Mouse (Mus musculus) brain, adult 10 weeks (tissue): ENCODE results near the gene Ganab. TPM values are rescaled to one million over a fixed set of nuclear protein-coding genes. Genes with fewer than 3 reads are reported as not detected.

Experiments
- polyA plus RNA-seq: library from polyadenylated mRNA; stranded (reverse); fragments of 350-450 nt; fragmentation: Illumina TruSeq; extraction: RNeasy Lipid Tissue Mini Kit (QIAGEN cat#74804); gene quantifications from one replicate; pipeline ENCODE4 v1.2.3, GENCODE M21; 2015; ENCODE audit warnings: low read depth, low replicate concordance

The Ganab gene
- 81.9 TPM for polyA plus RNA-seq

DNA sequence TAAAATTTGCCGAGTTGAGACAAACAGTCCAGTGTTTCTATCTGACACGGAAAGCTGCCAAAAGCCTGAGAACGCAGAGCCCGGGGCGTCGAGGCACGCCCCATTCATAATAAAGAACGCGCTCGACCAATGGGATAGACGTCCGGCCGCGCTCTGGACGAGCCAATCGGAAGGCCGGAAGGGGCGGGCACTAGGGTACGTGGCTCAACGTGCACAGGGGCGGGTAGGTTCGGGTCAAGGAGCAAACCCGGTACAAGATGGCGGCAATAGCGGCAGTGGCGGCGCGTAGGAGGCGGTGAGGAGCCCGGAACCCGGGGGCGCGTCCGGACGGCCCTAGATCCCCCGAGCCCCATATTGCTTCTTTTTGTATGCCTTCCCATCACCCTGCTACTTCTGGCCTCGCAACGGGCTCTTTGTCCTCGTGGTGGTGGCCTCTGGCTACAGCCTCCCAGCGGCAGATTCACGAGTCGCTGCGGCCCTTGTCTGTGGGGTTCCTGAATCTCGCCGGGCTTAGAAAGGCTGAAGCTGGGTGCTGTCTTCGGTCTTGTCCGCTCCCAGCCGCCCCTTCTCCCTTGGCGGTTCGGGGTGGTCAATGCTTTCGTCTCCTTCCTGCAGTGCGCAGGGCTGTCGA, at the start of gene Ganab:
Gene Ganab, plus strand, starts transcription at position 207 of the 631 bp plus-strand sequence.

DNA sequence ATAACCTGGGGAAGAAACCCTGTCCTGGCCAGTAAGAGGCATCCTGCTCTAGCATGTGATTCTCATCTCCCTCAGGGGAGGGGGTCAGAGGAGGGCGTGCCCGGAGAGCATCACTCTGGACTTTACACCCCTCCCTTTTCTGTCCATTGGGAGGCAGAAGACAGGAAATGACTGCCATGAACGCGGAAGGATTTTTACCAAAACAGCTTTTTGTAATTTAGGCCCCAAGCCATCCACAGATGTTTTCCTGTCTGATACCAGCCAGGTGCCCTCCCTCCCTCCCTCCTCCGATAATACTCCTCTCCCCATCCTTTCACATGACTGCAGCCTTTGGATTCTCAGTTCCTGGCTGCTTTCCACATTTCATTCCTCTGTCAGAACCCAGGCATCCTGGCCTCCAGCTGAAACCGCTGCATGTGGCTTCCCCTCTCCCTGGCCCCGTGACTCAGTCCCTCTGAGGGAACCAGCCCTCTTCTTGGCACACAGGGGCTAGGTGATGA, 47.4 kb upstream of the Ganab start, which contains the start of gene Lrrn4cl:
Gene Lrrn4cl, plus strand, starts transcription at position 367 of the 500 bp plus-strand sequence.

DNA sequence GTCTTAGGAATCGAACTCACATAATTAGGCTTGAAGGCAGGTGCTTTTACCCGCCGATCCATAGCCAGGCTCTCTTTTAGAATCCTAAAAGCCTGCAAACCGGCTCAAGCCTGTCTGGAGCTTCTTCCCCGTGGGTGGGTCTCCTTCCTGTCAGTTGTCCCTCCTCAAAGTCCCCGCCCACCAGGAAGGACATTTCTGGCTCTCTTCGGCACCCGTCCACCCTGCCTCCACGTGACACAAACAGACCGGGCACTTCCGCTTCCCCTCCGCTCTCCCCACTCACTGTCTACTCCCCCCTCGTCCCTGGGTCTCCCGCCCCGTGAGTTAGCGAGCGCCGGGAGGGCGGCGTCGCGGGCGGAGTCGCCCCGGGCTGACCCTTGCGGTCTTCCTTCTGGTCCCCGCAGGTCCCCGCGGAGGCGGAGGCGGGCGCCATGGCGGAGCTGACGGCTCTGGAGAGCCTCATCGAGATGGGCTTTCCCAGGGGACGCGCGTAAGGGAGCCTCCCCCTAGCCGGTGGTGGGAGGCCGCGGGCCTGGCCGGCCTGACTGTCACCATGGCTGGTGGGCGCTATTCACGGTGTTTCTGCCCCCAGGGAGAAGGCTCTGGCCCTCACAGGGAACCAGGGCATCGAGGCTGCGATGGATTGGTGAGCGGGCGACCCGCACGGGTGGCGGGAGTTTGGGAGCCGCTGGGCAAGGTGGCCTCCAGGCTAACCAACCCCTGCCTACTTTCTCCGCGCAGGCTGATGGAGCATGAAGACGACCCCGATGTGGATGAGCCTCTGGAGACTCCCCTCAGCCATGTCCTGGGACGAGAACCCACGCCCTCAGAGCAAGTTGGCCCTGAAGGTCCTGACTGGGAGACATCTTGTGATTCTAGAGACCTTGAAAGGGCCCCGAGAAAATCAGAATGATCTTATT, 26.3 kb upstream of the Ganab start, which contains the start of gene Ubxn1:
Gene Ubxn1, plus strand, starts transcription at position 230 of the 920 bp plus-strand sequence.

DNA sequence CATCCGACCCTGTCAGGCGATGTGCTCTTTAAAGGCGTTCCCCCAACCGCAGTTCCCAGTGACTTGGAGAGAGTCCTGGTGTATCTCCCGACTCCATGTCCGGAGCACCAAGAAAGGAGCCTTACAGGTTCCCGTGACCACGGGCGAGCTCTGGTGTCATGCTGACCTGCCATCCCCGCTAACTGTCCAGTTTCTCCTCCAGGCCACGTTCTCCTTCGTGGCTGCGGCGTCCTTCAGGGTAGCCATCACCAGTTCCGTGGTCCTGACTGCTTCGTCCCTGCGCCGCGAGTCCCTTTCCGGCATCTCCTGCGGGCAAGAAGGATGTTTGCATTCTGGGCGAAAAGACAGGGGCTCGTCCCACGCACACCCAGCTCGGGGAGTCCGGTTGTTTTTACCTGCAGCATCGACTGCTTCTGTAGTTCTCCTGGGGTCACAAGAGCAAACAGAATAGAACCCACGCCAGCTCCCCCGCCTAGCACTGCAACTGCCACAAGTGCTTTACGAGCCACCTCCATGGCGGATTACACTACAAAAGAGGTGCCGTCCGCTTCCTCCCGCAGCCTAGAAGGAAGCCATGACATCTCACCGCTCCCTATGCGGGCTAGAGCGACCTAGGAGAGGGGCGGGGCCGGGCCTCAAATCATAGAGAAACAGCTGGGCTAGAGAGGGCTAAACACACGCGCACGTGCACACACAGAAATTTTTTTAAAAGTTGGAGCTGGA, 17.4 kb upstream of the Ganab start, which contains the start of gene Uqcc3:
Gene Uqcc3, minus strand, starts transcription at position 613 of the 723 bp plus-strand sequence.

DNA sequence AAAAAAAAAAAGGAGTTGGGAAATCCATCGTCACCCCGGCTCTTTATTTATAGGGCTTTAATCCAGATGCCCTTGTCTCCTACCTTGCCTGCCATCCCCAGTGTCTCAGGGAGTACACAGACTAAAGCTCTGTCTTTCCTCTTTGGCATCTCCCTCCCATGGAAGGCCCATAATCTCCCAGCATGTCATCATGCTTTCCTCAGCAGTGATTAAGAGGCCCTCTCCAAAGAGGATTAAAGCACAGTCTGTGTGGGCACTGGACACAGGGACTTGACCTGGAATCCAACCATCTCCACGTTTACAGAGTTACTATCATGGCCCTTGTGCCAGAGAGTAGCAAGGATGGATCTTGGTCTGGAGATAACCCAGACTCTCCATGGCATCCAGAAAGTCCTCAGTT, 14.3 kb upstream of the Ganab start, which contains the start of the genes Lbhd1 and Gm49403:
Gene Lbhd1, plus strand, starts transcription at position 117 of the 400 bp plus-strand sequence.
Gene Gm49403, plus strand, starts transcription at position 315 of the 400 bp plus-strand sequence.

DNA sequence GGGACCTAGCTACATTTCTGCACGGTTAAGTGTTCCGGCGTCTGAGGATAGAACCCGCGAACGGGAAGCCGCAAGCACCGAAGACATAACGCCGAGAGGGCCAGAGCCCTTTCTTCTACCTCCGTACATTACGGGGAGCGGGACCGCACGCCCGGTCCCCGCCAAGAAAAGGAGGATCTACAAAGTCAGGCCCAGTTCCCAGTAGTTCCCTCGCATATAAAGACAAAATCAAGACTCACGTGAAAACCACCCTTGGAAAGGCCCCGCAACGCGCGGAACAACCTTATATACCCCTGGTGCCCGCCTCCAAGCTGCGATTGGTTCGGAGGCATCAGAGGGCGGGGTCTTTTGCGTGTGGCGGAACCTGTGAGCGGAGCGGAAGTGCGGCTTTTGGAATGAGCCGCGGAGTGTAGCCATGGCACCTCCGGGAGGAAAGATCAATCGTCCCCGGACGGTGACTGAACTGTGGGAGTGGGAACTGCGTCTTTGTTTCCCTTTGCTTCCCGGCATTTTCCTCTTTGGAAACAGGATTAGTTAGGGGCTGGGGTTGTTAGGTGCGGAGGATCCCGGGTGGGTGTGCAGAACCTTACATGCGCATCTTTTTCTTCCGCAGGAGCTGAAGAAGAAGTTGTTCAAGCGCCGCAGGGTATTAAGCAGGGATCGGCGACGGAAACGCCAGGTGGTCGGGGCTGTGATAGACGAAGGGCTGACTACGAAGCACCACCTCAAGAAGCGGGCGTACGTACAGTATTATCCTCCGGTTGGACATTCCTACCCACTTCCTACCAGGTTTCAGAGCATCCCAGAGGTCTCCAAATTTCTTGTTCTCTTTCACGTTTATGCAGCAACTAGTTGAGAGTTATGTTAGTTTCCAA, 9.1 kb upstream of the Ganab start, which contains the start of the genes 1810009A15Rik and Gm49416:
Gene 1810009A15Rik, plus strand, starts transcription at position 343 of the 875 bp plus-strand sequence.
Gene Gm49416, plus strand, starts transcription at position 416 of the 875 bp plus-strand sequence.

DNA sequence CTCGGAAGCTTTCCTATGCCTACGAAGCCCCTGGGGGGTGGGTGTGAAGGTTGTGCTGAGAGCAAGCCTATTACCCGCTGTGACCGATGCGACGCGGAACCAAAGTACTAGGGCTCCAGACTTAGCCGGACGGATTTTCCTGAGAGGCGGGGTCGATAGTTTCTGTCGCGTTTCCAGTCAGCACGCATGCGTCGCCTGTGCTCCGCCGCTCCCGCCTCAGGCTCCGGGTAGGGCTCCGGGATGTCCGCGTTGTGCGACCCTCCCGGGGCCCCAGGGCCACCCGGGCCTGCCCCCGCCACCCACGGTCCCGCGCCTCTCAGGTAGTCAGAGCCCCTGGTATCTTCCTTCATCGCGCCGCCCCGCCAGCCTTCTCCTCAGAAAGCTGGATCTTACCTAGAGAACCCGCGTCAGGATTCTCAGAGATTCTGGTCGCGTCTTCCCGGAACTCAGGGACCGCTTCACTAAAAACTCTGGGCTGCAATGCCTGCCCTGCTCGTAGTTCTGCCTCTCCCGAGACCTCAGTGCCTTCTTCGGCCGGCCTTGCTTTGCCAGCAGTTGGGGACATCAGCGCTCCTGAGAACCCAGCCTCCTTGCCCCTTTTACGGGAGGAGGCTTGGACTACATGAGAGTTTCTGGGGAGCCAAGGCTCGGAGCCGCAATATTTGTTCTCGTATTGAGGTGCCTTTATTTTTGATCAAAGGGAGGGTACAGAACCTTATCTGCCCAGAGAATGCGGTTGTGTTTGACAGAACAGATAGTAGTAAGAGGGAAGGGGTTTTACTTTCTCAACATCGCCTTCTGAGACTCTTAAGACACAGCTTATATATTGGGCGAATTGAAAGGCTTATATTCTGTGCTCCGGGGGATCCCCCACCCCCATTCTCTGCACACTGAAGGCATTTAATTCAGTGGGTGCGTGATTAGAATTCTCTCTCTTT, 4.8 kb upstream of the Ganab start, which contains the start of gene Ints5:
Gene Ints5, plus strand, starts transcription at position 177 of the 938 bp plus-strand sequence.

DNA sequence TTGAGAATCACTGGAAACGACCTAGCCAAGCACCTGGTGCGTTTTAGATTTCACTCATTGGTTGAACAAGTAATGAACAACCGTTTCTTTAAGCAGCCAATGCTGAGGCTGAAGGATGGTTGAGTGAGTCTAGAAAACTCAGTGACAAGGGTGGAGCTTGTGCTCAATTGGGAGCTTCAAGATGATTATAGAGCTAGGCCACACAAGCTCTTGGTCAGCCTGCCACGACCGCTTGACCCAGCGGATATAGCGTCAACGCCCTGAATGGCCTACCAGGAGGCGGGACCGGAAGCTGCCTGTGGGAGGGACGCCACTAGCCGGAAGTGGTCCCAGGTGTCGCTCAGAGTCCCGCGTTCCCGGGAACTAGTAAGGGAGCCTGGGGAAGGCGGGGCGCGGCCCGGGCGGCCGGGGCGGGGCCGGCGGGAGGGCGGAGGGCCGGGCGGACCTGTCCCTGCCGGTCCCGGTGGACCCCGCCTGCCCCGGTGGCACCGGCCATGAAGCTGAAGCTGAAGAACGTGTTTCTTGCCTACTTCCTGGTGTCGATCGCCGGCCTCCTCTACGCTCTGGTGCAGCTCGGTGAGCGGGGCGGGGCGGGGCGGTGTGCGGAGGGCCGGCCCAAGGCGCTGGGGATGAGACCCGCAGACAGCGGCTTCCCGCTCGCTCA, 22.3 kb downstream of the Ganab start, which contains the start of gene B3gat3:
Gene B3gat3, plus strand, starts transcription at position 302 of the 664 bp plus-strand sequence.

DNA sequence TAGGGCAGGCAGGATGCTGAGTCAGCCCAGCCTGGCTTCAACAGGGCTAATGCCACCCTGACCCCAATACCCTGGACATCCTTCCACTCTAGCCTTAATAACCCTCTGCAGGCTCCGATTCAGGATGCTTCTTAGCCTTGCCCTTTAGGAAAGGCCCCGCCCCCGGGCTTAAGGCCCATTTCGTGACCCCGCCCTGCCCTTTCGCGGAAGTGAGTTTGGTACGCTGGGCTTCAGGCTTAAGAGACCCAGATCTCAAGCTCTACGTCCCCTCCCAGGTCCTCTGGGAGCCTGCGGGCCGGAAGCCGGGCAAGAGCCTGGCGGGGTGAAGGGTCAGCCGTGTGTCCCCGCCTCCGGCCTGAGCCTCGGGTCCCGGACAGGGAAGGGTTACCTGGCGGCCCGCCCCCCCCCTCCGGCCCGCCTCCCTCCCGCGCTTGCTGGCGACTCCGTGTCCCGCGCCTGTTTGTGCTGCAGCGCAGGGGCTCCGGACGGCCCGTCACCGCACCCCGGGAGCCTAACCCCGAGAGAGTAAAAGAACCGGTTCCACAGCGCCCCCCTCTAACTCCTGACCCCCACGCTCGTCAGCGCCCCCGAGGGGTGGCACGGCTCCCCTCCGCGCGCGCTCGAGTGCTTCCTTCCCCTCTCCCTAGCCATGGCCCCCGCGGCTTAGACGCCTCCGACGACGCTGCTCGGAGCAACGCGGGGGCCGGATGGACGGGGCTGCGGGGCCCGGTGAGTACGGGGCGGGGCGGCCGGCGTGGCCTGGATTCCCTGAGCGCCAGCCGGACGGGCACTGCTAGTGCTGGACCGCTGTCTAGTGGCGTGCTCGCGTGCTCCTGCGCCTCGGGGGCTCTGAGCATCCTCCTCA, 31.6 kb downstream of the Ganab start, which contains the start of the genes Rom1 and Eml3:
Gene Rom1, minus strand, starts transcription at position 133 of the 865 bp plus-strand sequence.
Gene Eml3, plus strand, starts transcription at position 329 of the 865 bp plus-strand sequence.

DNA sequence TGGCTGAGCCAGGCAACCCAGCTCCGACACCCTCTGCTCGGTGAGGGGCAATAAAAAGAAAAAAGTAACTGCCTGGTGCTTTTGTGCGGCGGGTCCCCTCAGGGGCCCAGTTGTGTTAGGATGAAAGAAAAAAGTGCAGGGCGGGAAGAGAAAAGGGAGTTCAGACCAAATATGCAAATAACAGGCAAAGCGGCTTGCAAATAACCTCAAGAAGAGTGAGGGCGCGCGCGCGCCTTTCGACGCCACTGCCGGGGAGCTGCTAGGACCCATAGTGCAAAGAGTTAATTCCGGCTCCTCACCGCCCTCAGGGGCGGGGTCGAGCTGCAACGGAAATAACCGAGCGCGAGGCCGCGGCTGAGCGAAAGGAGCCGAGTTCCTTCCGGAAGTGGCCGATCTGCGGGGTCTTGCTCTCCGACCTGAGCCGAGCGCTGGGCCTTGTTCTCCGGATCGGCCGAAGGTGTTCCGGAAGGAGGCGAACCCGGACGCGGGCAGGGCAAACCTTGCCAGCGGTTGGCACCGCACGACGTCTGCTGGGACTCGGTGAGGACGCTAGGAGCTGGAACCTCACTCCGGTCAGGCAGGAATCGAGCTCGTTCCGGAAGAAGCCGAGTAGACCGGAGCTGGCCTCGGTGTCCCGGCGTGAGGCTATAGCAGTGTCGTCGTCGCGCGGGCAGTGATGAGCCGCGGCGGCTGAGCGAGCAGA, 43.8 kb downstream of the Ganab start, which contains the start of gene Mta2:
Gene Mta2, plus strand, starts transcription at position 361 of the 703 bp plus-strand sequence.

DNA sequence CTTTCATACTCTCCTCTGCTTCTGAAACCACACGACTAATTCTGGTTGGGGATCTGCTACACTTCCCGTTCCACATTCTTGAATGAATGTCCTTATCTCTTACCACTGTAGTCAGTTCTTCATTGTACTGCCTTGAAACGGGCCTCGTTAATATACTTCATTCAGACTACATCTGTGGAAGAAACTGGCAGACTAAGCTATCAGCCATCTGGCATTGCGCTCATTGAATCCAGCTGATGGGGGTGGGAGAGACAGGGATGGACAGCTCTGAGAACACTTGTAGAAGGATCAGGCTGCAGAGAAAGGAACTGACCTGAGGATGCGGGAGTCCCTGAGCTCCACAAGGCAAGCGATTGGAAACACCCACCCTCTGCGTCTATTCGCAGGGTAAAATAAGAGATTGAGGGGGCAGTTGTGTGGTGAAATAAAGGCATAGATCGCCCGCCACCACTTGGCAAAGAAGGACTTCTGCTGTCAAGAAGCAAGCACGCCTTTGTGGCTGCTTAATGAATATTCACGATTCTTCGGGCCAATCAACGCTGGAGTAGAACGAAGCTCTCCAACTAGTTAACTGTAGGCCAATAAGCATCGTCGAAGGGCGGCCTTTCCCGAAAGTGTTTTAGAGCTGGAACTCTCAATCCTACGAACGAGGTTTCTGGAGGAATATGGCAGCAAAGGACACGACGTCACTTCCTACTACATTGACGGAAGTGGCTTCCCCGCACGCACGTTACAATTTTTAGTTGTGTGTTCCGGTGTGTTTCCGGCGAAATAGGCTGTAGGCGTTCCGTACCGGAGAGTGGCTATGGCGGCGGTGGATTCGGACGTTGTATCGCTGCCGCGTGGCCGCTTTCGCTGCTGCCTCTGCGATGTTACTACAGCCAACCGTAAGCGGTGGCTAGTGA, 55.5 kb downstream of the Ganab start, which contains the start of gene Tut1:
Gene Tut1, plus strand, starts transcription at position 713 of the 905 bp plus-strand sequence.

